Mouse (Mus musculus) liver, embryonic 15.5 days (tissue): ENCODE measurements around the gene Mmp19. TPM values are rescaled to one million over a fixed set of nuclear protein-coding genes. Genes with fewer than 3 reads are reported as not detected.

ENCODE experiments used
- ATAC-seq: fragments of 200-750 bp; cut with Nextera tagmentation; 2 replicates; pipeline ENCODE4 v1.8.0; 2017; ENCODE audit warnings: moderate number of reproducible peaks, mild to moderate bottlenecking, moderate library complexity; ENCODE audit not compliant: insufficient read depth
- H3K27ac ChIP-seq: fragments of 300-500 bp; sonication (generic); replicated peaks from 2 replicates; pipeline ENCODE4 v1.5.1; 2015; ENCODE audit warnings: mild to moderate bottlenecking, inconsistent platforms
- H3K27me3 ChIP-seq: fragments of 300-500 bp; sonication (generic); 2 replicates; pipeline ENCODE4 v1.6.1; 2015; ENCODE audit warnings: mild to moderate bottlenecking, inconsistent platforms
- H3K36me3 ChIP-seq: fragments of 300-500 bp; sonication (generic); replicated peaks from 2 replicates; pipeline ENCODE4 v1.6.1; 2015; ENCODE audit warnings: moderate library complexity, mild to moderate bottlenecking, inconsistent platforms
- H3K4me1 ChIP-seq: fragments of 300-500 bp; sonication (generic); replicated peaks from 2 replicates; pipeline ENCODE4 v1.6.1; 2015; ENCODE audit warnings: inconsistent platforms
- H3K4me2 ChIP-seq: fragments of 300-500 bp; sonication (generic); 2 replicates; pipeline ENCODE4 v1.6.1; 2015; ENCODE audit warnings: moderate library complexity, mild to moderate bottlenecking, inconsistent platforms
- H3K4me3 ChIP-seq: fragments of 300-500 bp; sonication (generic); replicated peaks from 2 replicates; pipeline ENCODE4 v1.5.1; 2015; ENCODE audit warnings: mild to moderate bottlenecking, inconsistent platforms
- H3K9ac ChIP-seq: fragments of 300-500 bp; sonication (generic); 2 replicates; pipeline ENCODE4 v1.6.1; 2015; ENCODE audit warnings: moderate library complexity, mild to moderate bottlenecking, inconsistent platforms
- H3K9me3 ChIP-seq: fragments of 300-500 bp; sonication (generic); replicated peaks from 2 replicates; pipeline ENCODE4 v1.6.1; 2016; ENCODE audit warnings: inconsistent platforms
- WGBS: fragments of 180-500 bp; shearing (Covaris S2); methylation state at CpG from one replicate; pipeline ENCODE4 v1.1.7; 2015; ENCODE audit warnings: mixed read lengths; ENCODE audit not compliant: insufficient replicate concordance; 5-methylcytosine and 5-hydroxymethylcytosine counted together
- polyA plus RNA-seq: library from polyadenylated mRNA; unstranded; fragments of >200 nt; fragmentation: Nextera tagmentation; extraction: Ambion mirVana; gene quantifications from 2 replicates; pipeline ENCODE4 v1.2.1, GENCODE M21; 2015

Gene Mmp19
- 10.5 and 11.3 TPM in 2 replicates for polyA plus RNA-seq

- Histone ChIP-seq H3K4me3 (peak within 1 kb of the TSS; percentile 42), H3K9ac (no peak within 1 kb of the TSS)
Observed at GRCm38 (mm10) chr10:128790398-128791124, at the start of gene Mmp19. Gene Mmp19, plus strand, starts transcription at chr10:128790910.

GRCm38 (mm10) chr10:128742616-128743015, 48.1 kb upstream of the Mmp19 start:
- no peaks in the 10 kb centered on the region for H3K36me3 ChIP-seq
- H3K9ac ChIP-seq = no peak overlapping the region
- H3K27me3 ChIP-seq = peaks cover 56% of the 10 kb centered on the region
- 0 out of 2 replicates have a peak overlapping the region, but pooled peaks have one; percentile 58 for H3K4me3 ChIP-seq
- H3K9me3 ChIP-seq = no peaks in the 10 kb centered on the region
- no peak overlapping the region for H3K27ac ChIP-seq
- ATAC-seq = no peak
- peaks cover 38% of the 10 kb centered on the region for H3K4me1 ChIP-seq
- peak overlapping the region; percentile 67 for H3K4me2 ChIP-seq
- 25% methylated on average over 4 of the region's 4 CpGs for WGBS

More at GRCm38 (mm10) chr10:128790398-128791124, at the start of gene Mmp19:
- peak; percentile 71; the same call in 1 of the 2 replicates for ATAC-seq
- 50% methylated on average over 7 of the region's 7 CpGs for WGBS
- Histone ChIP-seq H3K27ac (peak within 1 kb of the TSS; percentile 64), H3K9me3 (no peaks in the 10 kb centered on the region), H3K27me3 (no peaks in the 10 kb centered on the region), H3K4me1 (peaks cover 5% of the 10 kb centered on the region; the same call in 1 of the 2 replicates), H3K4me2 (peak within 1 kb of the TSS; percentile 48), H3K36me3 (no peaks in the 10 kb centered on the region)

GRCm38 (mm10) chr10:128743235-128743634, 47.5 kb upstream of the Mmp19 start:
- peaks cover 39% of the 10 kb centered on the region for H3K4me1 ChIP-seq
- ATAC-seq = no peak
- 4% methylated on average over 7 of the region's 7 CpGs for WGBS
- H3K36me3 ChIP-seq = no peaks in the 10 kb centered on the region
- H3K9me3 ChIP-seq = no peaks in the 10 kb centered on the region
- peak overlapping the region; percentile 39; the same call in 1 of the 2 replicates for H3K9ac ChIP-seq
- H3K4me2 ChIP-seq = peak overlapping the region; percentile 67
- peaks cover 56% of the 10 kb centered on the region for H3K27me3 ChIP-seq
- 0 out of 2 replicates have a peak overlapping the region, but pooled peaks have one; percentile 29 for H3K27ac ChIP-seq
- H3K4me3 ChIP-seq = peak overlapping the region; percentile 58

- ATAC-seq = peak; percentile 8; the same call in 1 of the 2 replicates
- H3K4me1 ChIP-seq = peaks cover 42% of the 10 kb centered on the region
- H3K4me2 ChIP-seq = peak overlapping the region; percentile 67
- no peaks in the 10 kb centered on the region for H3K36me3 ChIP-seq
- H3K27me3 ChIP-seq = peaks cover 56% of the 10 kb centered on the region
- peak overlapping the region; percentile 29; the same call in 1 of the 2 replicates for H3K27ac ChIP-seq
- WGBS = under 1% methylated on average over 37 of the region's 37 CpGs
- peak overlapping the region; percentile 39; the same call in 1 of the 2 replicates for H3K9ac ChIP-seq
- H3K9me3 ChIP-seq = no peaks in the 10 kb centered on the region
- H3K4me3 ChIP-seq = peak overlapping the region; percentile 58
Observed at GRCm38 (mm10) chr10:128743791-128744191, 46.9 kb upstream of the Mmp19 start.

GRCm38 (mm10) chr10:128744211-128744610, 46.5 kb upstream of the Mmp19 start:
- peak overlapping the region; percentile 29; the same call in 1 of the 2 replicates for H3K27ac ChIP-seq
- H3K9ac ChIP-seq = peak overlapping the region; percentile 39; the same call in 1 of the 2 replicates
- WGBS = 25% methylated on average over 8 of the region's 8 CpGs

GRCm38 (mm10) chr10:128744680-128745601, 45.8 kb upstream of the Mmp19 start, which contains the start of gene Dgka:
Gene Dgka, minus strand, starts transcription at chr10:128744855.
- H3K27ac ChIP-seq = peak within 1 kb of the TSS; percentile 29; the same call in 1 of the 2 replicates
- no peak for ATAC-seq
- H3K9ac ChIP-seq = peak within 1 kb of the TSS; percentile 39; the same call in 1 of the 2 replicates
- H3K36me3 ChIP-seq = no peaks in the 10 kb centered on the region
- H3K9me3 ChIP-seq = no peaks in the 10 kb centered on the region
- 19% methylated on average over 18 of the region's 18 CpGs for WGBS
- peaks cover 56% of the 10 kb centered on the region for H3K27me3 ChIP-seq
- H3K4me1 ChIP-seq = peaks cover 54% of the 10 kb centered on the region
- H3K4me2 ChIP-seq = peak within 1 kb of the TSS; percentile 67
- H3K4me3 ChIP-seq = peak within 1 kb of the TSS; percentile 58

More at GRCm38 (mm10) chr10:128744211-128744610, 46.5 kb upstream of the Mmp19 start:
- Histone ChIP-seq H3K27me3 (peaks cover 56% of the 10 kb centered on the region), H3K4me1 (peaks cover 46% of the 10 kb centered on the region), H3K36me3 (no peaks in the 10 kb centered on the region), H3K4me2 (peak overlapping the region; percentile 67), H3K9me3 (no peaks in the 10 kb centered on the region), H3K4me3 (peak overlapping the region; percentile 58)
- no peak for ATAC-seq

GRCm38 (mm10) chr10:128745946-128746613, 44.6 kb upstream of the Mmp19 start:
- H3K4me1 ChIP-seq = peaks cover 60% of the 10 kb centered on the region
- no peaks in the 10 kb centered on the region for H3K9me3 ChIP-seq
- H3K4me2 ChIP-seq = no peak overlapping the region
- H3K9ac ChIP-seq = no peak overlapping the region
- no peak for ATAC-seq
- peaks cover 56% of the 10 kb centered on the region for H3K27me3 ChIP-seq
- 68% methylated on average over 10 of the region's 10 CpGs for WGBS
- no peak overlapping the region for H3K27ac ChIP-seq
- H3K4me3 ChIP-seq = no peak overlapping the region
- no peaks in the 10 kb centered on the region for H3K36me3 ChIP-seq

GRCm38 (mm10) chr10:128746972-128747645, 43.6 kb upstream of the Mmp19 start:
- 38% methylated on average over 9 of the region's 9 CpGs for WGBS
- no peaks in the 10 kb centered on the region for H3K9me3 ChIP-seq
- peak overlapping the region; percentile 91 for H3K4me3 ChIP-seq
- peak overlapping the region; percentile 73 for H3K9ac ChIP-seq
- ATAC-seq = no peak
- H3K4me1 ChIP-seq = peaks cover 60% of the 10 kb centered on the region
- peak overlapping the region; percentile 86 for H3K27ac ChIP-seq
- no peaks in the 10 kb centered on the region for H3K36me3 ChIP-seq
- peak overlapping the region; percentile 89 for H3K4me2 ChIP-seq
- H3K27me3 ChIP-seq = peaks cover 46% of the 10 kb centered on the region

GRCm38 (mm10) chr10:128747646-128748251, 43.0 kb upstream of the Mmp19 start, which contains the start of gene Pym1:
Gene Pym1, plus strand, starts transcription at chr10:128747889.
- H3K36me3 ChIP-seq = peaks cover 6% of the 10 kb centered on the region
- H3K9me3 ChIP-seq = no peaks in the 10 kb centered on the region
- ATAC-seq = peak; percentile 86
- H3K27me3 ChIP-seq = peaks cover 39% of the 10 kb centered on the region
- peak within 1 kb of the TSS; percentile 86 for H3K27ac ChIP-seq
- WGBS = under 1% methylated on average over 36 of the region's 36 CpGs
- H3K4me3 ChIP-seq = peak within 1 kb of the TSS; percentile 91
- H3K9ac ChIP-seq = peak within 1 kb of the TSS; percentile 73
- peaks cover 57% of the 10 kb centered on the region for H3K4me1 ChIP-seq
- peak within 1 kb of the TSS; percentile 89 for H3K4me2 ChIP-seq
